In genomic region chr19:6117346-6117985, GRCm38 (mm10) we compare ENCODE assay signal across 9 mouse cellular contexts. TPM values are rescaled to one million over a fixed set of nuclear protein-coding genes. Genes with fewer than 3 reads are reported as not detected.
DNase-seq lines count a peak whose midpoint lies in the region; ATAC-seq and TF ChIP-seq lines count a peak whose summit lies in the region.
"Had no signal": no experiment of that assay in that cellular context is flagged by ENCODE, and none has a peak within 500 bp of the region (broad histone marks: within the 10 kb centered on the region; RNA-seq: fewer than 3 reads in every experiment).

No protein-coding gene starts in this region.

- no peaks in the 10 kb centered on the region for H3K27me3 ChIP-seq in erythroblast, embryonic 14.5 days (ENCODE audit: control insufficient read depth)
- H3K27me3 ChIP-seq in spleen, adult 2 months (ENCODE audit: control insufficient read depth, insufficient read depth, low read length): no peaks in the 10 kb centered on the region
- no peaks in the 10 kb centered on the region for H3K27me3 ChIP-seq in intestine, embryonic 14.5 days (replicated peaks; ENCODE audit: control insufficient read depth, insufficient read depth, low read length)
- H3K27me3 ChIP-seq in neural tube, embryonic 14.5 days (ENCODE audit: control insufficient read depth, insufficient read depth, low read length): no peaks in the 10 kb centered on the region

- peak overlapping the region; percentile 76 for H3K4me2 ChIP-seq in intestine, embryonic 14.5 days (ENCODE audit: low read length)
- H3K4me2 ChIP-seq in neural tube, embryonic 14.5 days (ENCODE audit: low read depth, low read length): peak overlapping the region; percentile 89

- H3K27ac ChIP-seq in spleen, adult 2 months (ENCODE audit: insufficient read depth, low read length): peak overlapping the region; percentile 95
- peak overlapping the region; percentile 95 for H3K27ac ChIP-seq in intestine, embryonic 14.5 days (ENCODE audit: low read depth)
- H3K27ac ChIP-seq in neural tube, embryonic 14.5 days (ENCODE audit: low read depth, low read length): peak overlapping the region; percentile 90

- TF ChIP-seq POLR2A in spleen, adult 2 months (IDR thresholded peaks at IDR 0.05; ENCODE audit: low read depth, low read length): no peak

- peak overlapping the region; percentile 84 for H3K4me3 ChIP-seq in erythroblast, embryonic 14.5 days (replicated peaks)
- peak overlapping the region; percentile 87 for H3K4me3 ChIP-seq in spleen, adult 2 months (ENCODE audit: extremely low read depth, insufficient read depth, insufficient read length)
- H3K4me3 ChIP-seq in intestine, embryonic 14.5 days (ENCODE audit: low read depth, low read length): peak overlapping the region; percentile 89
- H3K4me3 ChIP-seq in neural tube, embryonic 14.5 days (ENCODE audit: low read depth, low read length): peak overlapping the region; percentile 88

- 3% methylated on average over 32 of the region's 32 CpGs for WGBS in spleen, adult 2 months
- 3% methylated on average over 32 of the region's 32 CpGs for WGBS in intestine, embryonic 14.5 days
- WGBS in neural tube, embryonic 14.5 days: 4% methylated on average over 32 of the region's 32 CpGs

- H3K9me3 ChIP-seq in erythroblast, embryonic 14.5 days (ENCODE audit: control insufficient read depth, low read length): no peaks in the 10 kb centered on the region
- H3K9me3 ChIP-seq in intestine, embryonic 14.5 days (ENCODE audit: control insufficient read depth, low read length): no peaks in the 10 kb centered on the region
- H3K9me3 ChIP-seq in neural tube, embryonic 14.5 days (ENCODE audit: control insufficient read depth, low read length): no peaks in the 10 kb centered on the region

- H3K36me3 ChIP-seq in erythroblast, embryonic 14.5 days (ENCODE audit: control insufficient read depth): peaks cover 84% of the 10 kb centered on the region
- peaks cover 17% of the 10 kb centered on the region for H3K36me3 ChIP-seq in spleen, adult 2 months (ENCODE audit: control insufficient read depth, insufficient read depth, low read length)
- H3K36me3 ChIP-seq in intestine, embryonic 14.5 days (ENCODE audit: control insufficient read depth, insufficient read depth, low read length): peaks cover 36% of the 10 kb centered on the region
- peaks cover 23% of the 10 kb centered on the region for H3K36me3 ChIP-seq in neural tube, embryonic 14.5 days (ENCODE audit: control insufficient read depth, insufficient read depth, low read length)

- no peak for DNase-seq in spleen, adult 2 months (ENCODE audit: low read depth in 1 of 2, low spot score in 2 of 2)
- no peak for DNase-seq in spleen, adult 18-20 months
- DNase-seq in intestine, embryonic 14.5 days (ENCODE audit: low spot score): no peak
- DNase-seq in testis, postnatal 14 days (ENCODE audit: low spot score): no peak

- no peak for TF ChIP-seq CTCF in spleen, adult 2 months (IDR thresholded peaks at IDR 0.05; ENCODE audit: extremely low read depth, insufficient read depth, insufficient read length, insufficient replicate concordance)

- ATAC-seq in erythroblast, adult 5-6 weeks (replicated peaks; ENCODE audit: low FRiP score, poor library complexity, severe bottlenecking): no peak
- no peak; the same call in 1 of the 2 replicates for ATAC-seq in intestine, embryonic 14.5 days (replicated peaks; ENCODE audit: low FRiP score, low TSS enrichment, low read depth)
- ATAC-seq in neural tube, embryonic 14.5 days (ENCODE audit: low read depth): no peak
- ATAC-seq in inflammation-experienced regulatory T-cells, adult 6 months: no peak

- H3K9ac ChIP-seq in intestine, embryonic 14.5 days (ENCODE audit: low read length): peak overlapping the region; percentile 83
- H3K9ac ChIP-seq in neural tube, embryonic 14.5 days (replicated peaks; ENCODE audit: low read depth, low read length): peak overlapping the region; percentile 84

- peaks cover 46% of the 10 kb centered on the region for H3K4me1 ChIP-seq in erythroblast, embryonic 14.5 days (ENCODE audit: control insufficient read depth)
- H3K4me1 ChIP-seq in spleen, adult 2 months (ENCODE audit: control insufficient read depth, insufficient read depth, insufficient read length): no peaks in the 10 kb centered on the region; the same call in 1 of the 2 replicates
- H3K4me1 ChIP-seq in intestine, embryonic 14.5 days (replicated peaks; ENCODE audit: control insufficient read depth, insufficient read depth, low read length): peaks cover 12% of the 10 kb centered on the region; the same call in 1 of the 2 replicates
- peaks cover 11% of the 10 kb centered on the region for H3K4me1 ChIP-seq in neural tube, embryonic 14.5 days (ENCODE audit: control insufficient read depth, insufficient read depth, low read length)

RNA-seq across cellular contexts. Expression of gene Sac3d1, which starts 1.0 kb away (rescaled TPM):
- polyA plus RNA-seq in erythroblast, embryonic 14.5 days (2012): 7.2 TPM in 2 replicates
- total RNA-seq in erythroblast, adult 5-6 weeks (2015; ENCODE audit: low replicate concordance): 6.3 and 10.2 TPM in 2 replicates
- total RNA-seq in erythroblast, adult 5-6 weeks (2017; ENCODE audit: low replicate concordance): 3.7 and 6.1 TPM in 2 replicates
- polyA plus RNA-seq in spleen, adult 2 months (2012; rRNA removed): 30.4 and 46.7 TPM in 2 replicates
- polyA plus RNA-seq in intestine, embryonic 14.5 days (2014; fragmentation: Nextera tagmentation; extraction: Ambion mirVana): 53.9 and 59.9 TPM in 2 replicates
- polyA plus RNA-seq in neural tube, embryonic 14.5 days (2014; fragmentation: Nextera tagmentation; extraction: Ambion mirVana): 52.1 and 53.1 TPM in 2 replicates
- polyA plus RNA-seq in inflammation-experienced regulatory T-cells, adult 6 months (2017; shearing (Covaris generic)): 1 to 10 TPM; 1.4 to 4.4 (median 3.3) TPM

RNA-seq across cellular contexts. Expression of gene Snx15, which starts 10.6 kb away (rescaled TPM):
- 87.4 and 91.3 TPM in 2 replicates for polyA plus RNA-seq in erythroblast, embryonic 14.5 days (2012)
- total RNA-seq in erythroblast, adult 5-6 weeks (2015; ENCODE audit: low replicate concordance): 115 and 175 TPM in 2 replicates
- total RNA-seq in erythroblast, adult 5-6 weeks (2017; ENCODE audit: low replicate concordance): 111 and 128 TPM in 2 replicates
- polyA plus RNA-seq in spleen, adult 2 months (2012; rRNA removed): 42.7 and 50.9 TPM in 2 replicates
- polyA plus RNA-seq in intestine, embryonic 14.5 days (2014; fragmentation: Nextera tagmentation; extraction: Ambion mirVana): 35.4 and 36.0 TPM in 2 replicates
- polyA plus RNA-seq in neural tube, embryonic 14.5 days (2014; fragmentation: Nextera tagmentation; extraction: Ambion mirVana): 63.9 and 72.8 TPM in 2 replicates
- polyA plus RNA-seq in inflammation-experienced regulatory T-cells, adult 6 months (2017; shearing (Covaris generic)): 10 to 100 TPM; 17.2 to 21.8 (median 20.4) TPM

RNA-seq across cellular contexts. Expression of gene Naaladl1, which starts 11.9 kb away (rescaled TPM):
- polyA plus RNA-seq in erythroblast, embryonic 14.5 days (2012): 0.26 and 0.35 TPM in 2 replicates
- total RNA-seq in erythroblast, adult 5-6 weeks (2015; ENCODE audit: low replicate concordance): 0.58 and 1.0 TPM in 2 replicates
- total RNA-seq in erythroblast, adult 5-6 weeks (2017; ENCODE audit: low replicate concordance): 0.26 TPM in 1 of 2 replicates, not detected in the other
- 0.49 and 0.60 TPM in 2 replicates for polyA plus RNA-seq in spleen, adult 2 months (2012; rRNA removed)
- 4.1 and 4.4 TPM in 2 replicates for polyA plus RNA-seq in intestine, embryonic 14.5 days (2014; fragmentation: Nextera tagmentation; extraction: Ambion mirVana)
- 0.44 and 0.52 TPM in 2 replicates for polyA plus RNA-seq in neural tube, embryonic 14.5 days (2014; fragmentation: Nextera tagmentation; extraction: Ambion mirVana)
- under 1 TPM in 1 of 3 experiments, not detected in 2; 0.33 TPM for polyA plus RNA-seq in inflammation-experienced regulatory T-cells, adult 6 months (2017; shearing (Covaris generic))

RNA-seq across cellular contexts. Expression of gene AC131692.1, which starts 23.2 kb away (rescaled TPM):
- 1.3 and 1.4 TPM in 2 replicates for polyA plus RNA-seq in erythroblast, embryonic 14.5 days (2012)
- total RNA-seq in erythroblast, adult 5-6 weeks (2015; ENCODE audit: low replicate concordance): not detected in 2 replicates
- total RNA-seq in erythroblast, adult 5-6 weeks (2017; ENCODE audit: low replicate concordance): 2.6 and 3.2 TPM in 2 replicates
- polyA plus RNA-seq in spleen, adult 2 months (2012; rRNA removed): 0.19 TPM in 1 of 2 replicates, not detected in the other
- polyA plus RNA-seq in intestine, embryonic 14.5 days (2014; fragmentation: Nextera tagmentation; extraction: Ambion mirVana): 0.22 and 0.59 TPM in 2 replicates
- polyA plus RNA-seq in neural tube, embryonic 14.5 days (2014; fragmentation: Nextera tagmentation; extraction: Ambion mirVana): not detected in 2 replicates
- under 1 TPM in 1 of 3 experiments, not detected in 2; 0.48 TPM for polyA plus RNA-seq in inflammation-experienced regulatory T-cells, adult 6 months (2017; shearing (Covaris generic))
- total RNA-seq: left cerebral cortex, adult 8-10 months had no signal

RNA-seq across cellular contexts. Expression of gene Batf2, which starts 23.3 kb away (rescaled TPM):
- polyA plus RNA-seq in erythroblast, embryonic 14.5 days (2012): 0.03 TPM in 1 of 2 replicates, not detected in the other
- total RNA-seq in erythroblast, adult 5-6 weeks (2015; ENCODE audit: low replicate concordance): not detected in 2 replicates
- total RNA-seq in erythroblast, adult 5-6 weeks (2017; ENCODE audit: low replicate concordance): 2.4 TPM in 1 of 2 replicates, not detected in the other
- polyA plus RNA-seq in spleen, adult 2 months (2012; rRNA removed): 8.0 and 10.8 TPM in 2 replicates
- 0.30 and 1.1 TPM in 2 replicates for polyA plus RNA-seq in intestine, embryonic 14.5 days (2014; fragmentation: Nextera tagmentation; extraction: Ambion mirVana)
- polyA plus RNA-seq in neural tube, embryonic 14.5 days (2014; fragmentation: Nextera tagmentation; extraction: Ambion mirVana): not detected in 2 replicates
- polyA plus RNA-seq in inflammation-experienced regulatory T-cells, adult 6 months (2017; shearing (Covaris generic)): not detected
